Mouse (Mus musculus): Measurements from ENCODE around the gene Vps52. TPM values are rescaled to one million over a fixed set of nuclear protein-coding genes. Genes with fewer than 3 reads are reported as not detected.
A peak's percentile ranks its signal among the peaks of the same experiment; 100 is the strongest.
"Not testable (repeated sequence)": the region's sequence is repeated elsewhere in the genome, so short reads cannot be mapped to it uniquely, and the experiment has no call there.

Vps52 gene
- polyA plus RNA-seq, 1 experiment = 70.5 TPM

GRCm38 (mm10) chr17:33959948-33960347 is 4.3 kb downstream of the Vps52 start:
- no peak for DNase-seq (ENCODE audit: extremely low spot score in 1 of 2, low spot score in 1 of 2)

GRCm38 (mm10) chr17:33962876-33963275 is 7.3 kb downstream of the Vps52 start:
- no peak for DNase-seq (ENCODE audit: extremely low spot score in 1 of 2, low spot score in 1 of 2)

DNA sequence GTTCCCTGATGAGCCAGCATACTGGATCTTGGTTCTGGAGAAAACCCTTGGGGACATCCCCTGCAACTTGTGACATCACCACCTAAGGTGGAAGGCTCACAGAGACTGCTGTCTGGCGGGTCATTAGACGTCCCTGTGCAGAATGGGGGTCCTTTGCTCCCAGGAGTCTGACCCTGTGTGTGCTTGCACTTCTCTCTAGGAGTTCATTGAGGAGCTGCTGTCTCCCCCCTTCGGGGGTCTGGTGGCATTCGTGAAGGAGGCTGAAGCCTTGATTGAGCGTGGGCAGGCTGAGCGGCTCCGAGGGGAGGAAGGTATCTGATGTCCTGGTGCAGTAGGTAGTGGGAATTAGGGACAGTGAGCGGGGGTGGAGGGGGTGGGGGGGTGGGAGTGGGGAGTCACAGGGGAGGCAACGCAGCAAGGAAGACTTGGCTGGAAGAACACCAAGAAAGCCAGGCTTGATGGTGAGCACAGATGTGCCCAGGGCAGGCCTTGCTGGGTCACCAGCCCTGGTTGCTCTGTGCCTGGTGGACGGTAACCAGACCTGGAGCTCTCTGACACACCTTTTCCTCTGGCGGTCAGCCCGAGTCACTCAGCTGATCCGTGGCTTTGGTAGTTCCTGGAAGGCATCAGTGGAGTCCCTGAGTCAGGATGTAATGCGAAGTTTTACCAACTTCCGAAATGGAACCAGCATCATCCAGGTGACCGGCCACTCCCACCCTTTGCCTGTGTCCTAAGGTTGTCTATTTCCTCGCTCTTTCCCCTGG is 9.7 kb downstream of the Vps52 start:
- no peak for DNase-seq (ENCODE audit: extremely low spot score in 1 of 2, low spot score in 1 of 2)

- no peak for DNase-seq (ENCODE audit: extremely low spot score in 1 of 2, low spot score in 1 of 2)
Measured at GRCm38 (mm10) chr17:33965846-33966550, 10.4 kb downstream of the Vps52 start.

GRCm38 (mm10) chr17:33968489-33968888 is 12.9 kb downstream of the Vps52 start:
- peak in 1 of 2 experiments; percentile 86 for DNase-seq (ENCODE audit: extremely low spot score in 1 of 2, low spot score in 1 of 2)

- no peak for DNase-seq (ENCODE audit: extremely low spot score in 1 of 2, low spot score in 1 of 2)
Measured at GRCm38 (mm10) chr17:33968927-33969326, 13.3 kb downstream of the Vps52 start.

GRCm38 (mm10) chr17:33969394-33969793 is 13.8 kb downstream of the Vps52 start:
- DNase-seq (ENCODE audit: extremely low spot score in 1 of 2, low spot score in 1 of 2) = no peak

GRCm38 (mm10) chr17:33972691-33973090 is 17.1 kb downstream of the Vps52 start:
- no peak for DNase-seq (ENCODE audit: extremely low spot score in 1 of 2, low spot score in 1 of 2)

DNA sequence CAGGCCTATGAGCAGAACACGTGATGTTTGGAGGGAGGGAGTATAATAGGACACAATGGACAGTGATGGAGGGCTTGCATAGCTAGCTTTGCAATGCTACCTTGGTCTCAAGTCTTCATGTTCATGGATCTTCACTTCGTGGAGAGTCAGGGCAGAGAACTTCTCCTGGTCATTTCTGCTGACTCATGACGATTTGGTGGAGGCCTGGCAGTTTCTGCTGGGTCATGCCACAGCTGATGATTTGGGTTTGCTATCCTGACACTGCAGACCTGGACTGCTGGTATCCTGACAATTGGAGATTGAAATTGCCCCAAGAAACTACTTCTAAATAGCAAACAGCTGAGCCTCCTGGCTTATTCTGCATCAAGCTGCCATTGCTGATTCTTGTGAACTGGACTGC is 18.0 kb downstream of the Vps52 start:
- no peak for DNase-seq (ENCODE audit: extremely low spot score in 1 of 2, low spot score in 1 of 2)

DNA sequence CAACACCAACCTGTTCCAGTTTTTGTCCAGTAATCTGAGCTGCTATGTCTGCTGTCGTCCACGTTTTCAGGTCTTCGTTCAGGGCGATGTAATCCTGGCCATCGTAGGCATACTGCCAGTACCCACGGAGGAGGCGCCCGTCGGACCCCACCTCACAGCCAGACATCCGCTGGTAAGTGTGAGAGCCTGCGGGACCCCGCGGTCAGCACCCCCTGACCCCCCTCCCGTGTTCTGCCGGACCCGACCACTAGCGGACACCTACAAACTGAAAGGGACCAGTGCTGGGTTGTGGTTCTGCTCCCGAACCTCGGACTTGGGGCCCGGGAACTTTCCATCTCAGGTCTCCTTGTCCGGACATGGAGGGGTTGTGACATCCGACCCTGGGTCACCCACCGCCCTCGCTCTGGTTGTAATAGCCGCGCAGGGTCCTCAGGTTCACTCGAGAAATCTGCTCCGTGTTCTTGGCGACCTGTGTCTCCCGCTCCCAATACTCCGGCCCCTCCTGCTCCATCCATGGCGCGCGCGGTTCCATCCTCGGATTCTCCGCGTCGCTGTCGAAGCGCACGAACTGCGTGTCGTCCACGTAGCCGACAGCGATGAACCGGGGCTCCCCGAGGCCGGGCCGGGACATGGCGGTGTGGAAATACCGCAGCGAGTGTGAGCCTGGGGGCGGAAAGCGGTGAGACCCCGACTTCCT is 22.4 kb downstream of the Vps52 start:
- no peak for DNase-seq (ENCODE audit: extremely low spot score in 1 of 2, low spot score in 1 of 2)

DNA sequence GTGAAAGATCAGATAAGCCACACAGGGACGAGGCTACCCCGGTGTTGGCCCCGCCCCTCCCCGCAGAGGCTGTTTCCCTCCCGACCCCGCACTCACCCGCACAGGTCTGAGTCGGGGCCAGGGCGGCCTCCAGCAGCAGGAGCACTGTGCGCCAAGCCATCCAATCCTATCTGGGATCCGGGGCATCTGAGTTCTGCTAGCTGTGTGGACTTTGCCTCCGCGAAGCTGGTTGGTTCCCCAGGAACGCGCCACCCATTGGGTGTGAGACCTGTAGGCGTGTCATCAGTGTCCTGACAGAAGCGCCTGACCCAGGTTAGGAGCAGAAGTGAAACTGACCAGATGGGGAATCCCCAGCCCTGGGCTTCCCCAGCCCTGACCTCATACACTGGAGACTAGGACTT is 23.0 kb downstream of the Vps52 start:
- DNase-seq (ENCODE audit: extremely low spot score in 1 of 2, low spot score in 1 of 2) = no peak

- no peak for DNase-seq (ENCODE audit: extremely low spot score in 1 of 2, low spot score in 1 of 2)
Measured at GRCm38 (mm10) chr17:33979512-33980050, 24.0 kb downstream of the Vps52 start.

- DNase-seq (ENCODE audit: extremely low spot score in 1 of 2, low spot score in 1 of 2) = no peak
Measured at GRCm38 (mm10) chr17:33980181-33981035, 24.8 kb downstream of the Vps52 start.

DNA sequence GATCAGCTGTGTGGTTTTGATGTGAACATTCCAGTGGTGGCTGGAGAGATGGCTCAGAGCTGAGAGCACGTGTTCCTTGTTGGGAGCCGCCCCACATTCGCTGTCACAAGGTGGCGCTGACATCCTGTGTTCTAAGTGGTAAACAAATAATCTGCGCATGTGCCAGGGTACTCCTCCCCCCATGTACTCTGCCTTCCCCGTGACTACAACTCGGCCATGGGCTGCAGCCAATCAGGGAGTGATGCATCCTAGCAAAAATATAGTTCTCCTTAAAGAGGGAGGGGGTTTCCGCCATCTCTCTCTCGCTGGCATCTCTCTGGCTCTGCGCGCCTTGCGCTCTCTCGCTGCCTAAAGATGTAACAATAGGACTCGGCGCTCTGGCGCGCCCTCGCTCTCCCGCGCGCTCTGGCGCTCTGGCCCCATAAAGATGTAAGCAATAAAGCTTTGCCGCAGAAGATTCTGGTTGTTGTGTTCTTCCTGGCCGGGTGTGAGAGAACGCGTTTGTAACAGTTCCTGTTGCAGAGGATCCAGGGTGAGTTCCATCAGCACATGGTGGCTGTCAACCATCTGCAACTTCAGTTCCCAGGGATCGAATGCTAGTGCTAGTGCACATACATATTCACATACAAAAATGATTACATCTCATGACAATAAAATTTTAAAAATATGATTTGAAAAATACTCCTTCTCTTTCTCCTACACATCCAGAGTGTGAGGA is 25.7 kb downstream of the Vps52 start:
- peak; percentile 91 for DNase-seq (ENCODE audit: extremely low spot score in 1 of 2, low spot score in 1 of 2)

GRCm38 (mm10) chr17:33982136-33982535 is 26.5 kb downstream of the Vps52 start:
- DNase-seq (ENCODE audit: extremely low spot score in 1 of 2, low spot score in 1 of 2) = peak in 1 of 2 experiments; percentile 68

DNA sequence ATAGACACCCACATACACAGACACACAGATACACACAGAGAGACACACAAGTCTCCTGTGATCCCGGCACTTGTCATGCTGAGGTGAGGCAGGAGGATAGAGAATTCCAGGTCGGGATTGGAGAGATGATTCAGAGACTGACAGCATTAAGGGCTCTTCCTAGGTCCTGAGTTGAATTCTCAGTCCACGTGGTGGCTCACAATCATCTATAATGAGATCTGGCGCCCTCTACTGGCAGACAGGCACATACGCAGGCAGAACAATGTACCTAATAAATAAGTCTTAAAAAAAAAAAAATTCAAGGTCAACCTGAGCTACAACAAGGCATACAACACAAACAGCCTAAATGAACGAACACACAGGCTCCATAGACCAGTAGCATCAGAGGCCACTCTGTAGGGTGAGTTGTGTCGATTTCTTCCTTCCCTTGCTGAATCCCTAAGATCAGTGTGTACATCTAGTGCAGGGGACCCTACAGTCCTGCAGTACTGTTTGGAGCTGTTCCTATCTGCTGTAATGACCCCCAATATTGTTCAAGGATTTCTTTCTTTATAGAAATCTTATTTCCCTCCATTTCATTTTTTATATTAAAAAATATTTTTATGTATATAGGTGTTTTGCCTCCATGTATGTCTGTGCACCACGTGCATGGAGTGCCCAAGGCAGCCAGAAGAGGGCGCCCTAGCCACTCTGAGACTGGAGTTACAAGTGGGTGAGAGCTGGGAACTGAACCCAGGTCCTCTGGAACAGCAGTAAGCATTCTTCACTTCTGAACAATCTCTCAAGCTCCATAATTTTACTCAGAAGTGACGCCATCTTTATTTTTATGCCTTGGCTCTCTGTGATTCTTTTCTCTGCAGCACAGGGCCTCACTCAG is 36.4 kb downstream of the Vps52 start:
- peak in 1 of 2 experiments; percentile 73 for DNase-seq (ENCODE audit: extremely low spot score in 1 of 2, low spot score in 1 of 2)

GRCm38 (mm10) chr17:33994959-33995358 is 39.3 kb downstream of the Vps52 start:
- DNase-seq (ENCODE audit: extremely low spot score in 1 of 2, low spot score in 1 of 2) = no peak

DNA sequence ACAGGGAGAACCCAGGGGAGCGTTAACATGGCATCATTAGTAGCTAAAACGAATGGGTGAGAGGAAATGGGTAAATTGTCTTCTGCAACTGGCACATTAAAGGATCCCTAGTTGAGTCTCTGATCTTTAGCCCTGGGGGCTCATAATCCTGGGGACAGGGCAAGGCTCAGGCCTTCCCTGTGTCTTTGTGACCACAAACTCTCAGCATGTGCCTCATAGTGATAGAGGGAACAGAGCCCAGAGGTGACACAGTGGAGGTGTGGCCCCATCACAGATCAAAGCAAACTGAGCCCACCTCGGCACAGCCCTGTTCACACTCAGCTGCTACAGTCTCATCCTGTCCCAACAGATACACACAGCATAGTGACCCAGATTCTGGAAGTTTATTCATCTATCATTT is 40.0 kb downstream of the Vps52 start:
- no peak for DNase-seq (ENCODE audit: extremely low spot score in 1 of 2, low spot score in 1 of 2)

GRCm38 (mm10) chr17:33997025-33997424 is 41.4 kb downstream of the Vps52 start:
- DNase-seq (ENCODE audit: extremely low spot score in 1 of 2, low spot score in 1 of 2) = not testable (repeated sequence)
